Mouse (Mus musculus) hindbrain, embryonic 16.5 days (tissue): ENCODE measurements around the gene Rab11fip2. TPM values are rescaled to one million over a fixed set of nuclear protein-coding genes. Genes with fewer than 3 reads are reported as not detected.

Source experiments
- ATAC-seq: fragments of 200-750 bp; cut with Nextera tagmentation; 2 replicates; pipeline ENCODE4 v1.8.0; 2017; ENCODE audit warnings: moderate TSS enrichment, moderate library complexity
- H3K27ac ChIP-seq: fragments of 300-500 bp; sonication (generic); 2 replicates; pipeline ENCODE4 v1.5.1; 2014; ENCODE audit warnings: low read depth, mild to moderate bottlenecking, control low read depth, low read length, moderate library complexity
- H3K27me3 ChIP-seq: fragments of 300-500 bp; sonication (generic); replicated peaks from 2 replicates; pipeline ENCODE4 v1.6.1; 2014; ENCODE audit warnings: low read length; ENCODE audit not compliant: control insufficient read depth, insufficient read depth
- H3K36me3 ChIP-seq: fragments of 300-500 bp; sonication (generic); 2 replicates; pipeline ENCODE4 v1.6.1; 2014; ENCODE audit warnings: mild to moderate bottlenecking, low read length, moderate library complexity, mixed read lengths; ENCODE audit not compliant: control insufficient read depth, insufficient read depth
- H3K4me1 ChIP-seq: fragments of 300-500 bp; sonication (generic); 2 replicates; pipeline ENCODE4 v1.6.1; 2014; ENCODE audit warnings: low read depth, low read length; ENCODE audit not compliant: control insufficient read depth, insufficient read depth
- H3K4me2 ChIP-seq: fragments of 300-500 bp; sonication (generic); 2 replicates; pipeline ENCODE4 v1.6.1; 2014; ENCODE audit warnings: mild to moderate bottlenecking, low read length, control low read depth, moderate library complexity
- H3K4me3 ChIP-seq: fragments of 300-500 bp; sonication (generic); 2 replicates; pipeline ENCODE4 v1.5.1; 2014; ENCODE audit warnings: mild to moderate bottlenecking, low read length, control low read depth, moderate library complexity
- H3K9ac ChIP-seq: fragments of 300-500 bp; sonication (generic); 2 replicates; pipeline ENCODE4 v1.6.1; 2014; ENCODE audit warnings: low read depth, mild to moderate bottlenecking, control low read depth, low read length, moderate library complexity
- H3K9me3 ChIP-seq: fragments of 300-500 bp; sonication (generic); 2 replicates; pipeline ENCODE4 v1.6.1; 2014; ENCODE audit warnings: mild to moderate bottlenecking, low read length, moderate library complexity; ENCODE audit not compliant: control insufficient read depth
- WGBS: fragments of 180-500 bp; shearing (Covaris S2); extraction: QIAGEN DNeasy Blood & Tissue Kit; methylation state at CpG from one replicate; pipeline ENCODE4 v1.1.7; 2014; 5-methylcytosine and 5-hydroxymethylcytosine counted together
- polyA plus RNA-seq: library from polyadenylated mRNA; unstranded; fragments of >200 nt; fragmentation: Nextera tagmentation; extraction: Ambion mirVana; gene quantifications from 2 replicates; pipeline ENCODE4 v1.2.1, GENCODE M21; 2015

The Rab11fip2 gene
- 7.4 and 9.9 TPM in 2 replicates for polyA plus RNA-seq

DNA sequence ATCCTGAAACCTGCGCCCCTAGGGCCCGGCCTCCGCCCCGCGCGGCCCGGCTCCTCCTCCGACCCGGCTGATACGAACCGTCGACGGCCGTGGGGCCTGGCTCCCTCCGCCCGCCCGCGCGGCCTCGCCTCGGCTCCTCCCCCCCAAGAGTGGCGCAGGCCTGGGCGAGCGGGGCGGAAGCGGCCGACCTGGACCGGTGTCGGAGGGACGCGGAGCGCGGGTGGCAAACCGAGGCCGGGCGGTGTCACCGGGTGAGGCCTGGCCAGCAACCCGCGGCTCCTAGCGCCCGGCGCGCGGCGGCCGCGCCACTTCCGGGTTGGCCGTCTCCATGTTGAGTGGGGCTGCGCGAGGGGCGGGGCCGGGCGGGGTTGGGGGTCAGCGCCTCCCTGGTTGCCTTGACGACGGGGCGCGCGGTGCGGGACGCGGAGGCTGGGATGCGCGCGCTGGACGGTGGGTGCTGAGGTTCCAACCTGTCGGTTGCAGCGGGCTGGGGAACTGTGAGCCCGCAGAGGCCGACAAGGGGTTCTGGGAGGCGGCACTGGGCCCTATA is at the start of gene Rab11fip2:
TSS of gene Rab11fip2 (minus strand) at position 333 of the 550 bp plus-strand sequence.
- no peaks in the 10 kb centered on the region for H3K27me3 ChIP-seq
- peak; percentile 99 for ATAC-seq
- H3K4me3 ChIP-seq = peak within 1 kb of the TSS; percentile 66
- H3K9ac ChIP-seq = peak within 1 kb of the TSS; percentile 82
- H3K36me3 ChIP-seq = no peaks in the 10 kb centered on the region
- H3K27ac ChIP-seq = peak within 1 kb of the TSS; percentile 95
- under 1% methylated on average over 59 of the region's 72 CpGs for WGBS
- H3K9me3 ChIP-seq = no peaks in the 10 kb centered on the region
- H3K4me2 ChIP-seq = peak within 1 kb of the TSS; percentile 84
- H3K4me1 ChIP-seq = peaks cover 23% of the 10 kb centered on the region

GRCm38 (mm10) chr19:59981588-59981987 is 38.1 kb upstream of the Rab11fip2 start:
- Histone ChIP-seq H3K4me1 (no peaks in the 10 kb centered on the region), H3K27me3 (no peaks in the 10 kb centered on the region), H3K36me3 (no peaks in the 10 kb centered on the region), H3K4me3 (no peak overlapping the region), H3K27ac (no peak overlapping the region), H3K4me2 (no peak overlapping the region), H3K9ac (no peak overlapping the region), H3K9me3 (no peaks in the 10 kb centered on the region)
- 95% methylated on average over 1 of the region's 1 CpGs for WGBS
- ATAC-seq = no peak

DNA sequence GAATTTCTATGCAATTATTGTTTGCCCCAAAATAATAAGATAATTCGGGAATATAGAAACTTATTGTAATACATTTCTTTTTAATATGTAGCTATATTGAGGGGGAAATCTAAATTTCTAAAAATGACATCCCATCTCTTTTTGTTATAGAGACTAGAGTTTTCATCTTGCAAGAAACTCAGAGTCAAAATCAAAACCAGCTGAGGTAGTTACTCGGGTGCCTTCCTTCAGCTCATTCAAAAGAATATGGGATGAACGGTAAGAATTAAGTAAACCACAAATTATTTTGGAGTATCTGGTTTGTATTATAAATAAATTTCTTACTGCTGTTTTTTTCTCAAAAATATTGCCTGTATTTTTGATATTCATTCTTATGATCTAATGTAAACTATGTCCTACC is 11.5 kb upstream of the Rab11fip2 start:
- ATAC-seq = no peak
- no peak overlapping the region for H3K27ac ChIP-seq
- WGBS = 84% methylated on average over 3 of the region's 3 CpGs

DNA sequence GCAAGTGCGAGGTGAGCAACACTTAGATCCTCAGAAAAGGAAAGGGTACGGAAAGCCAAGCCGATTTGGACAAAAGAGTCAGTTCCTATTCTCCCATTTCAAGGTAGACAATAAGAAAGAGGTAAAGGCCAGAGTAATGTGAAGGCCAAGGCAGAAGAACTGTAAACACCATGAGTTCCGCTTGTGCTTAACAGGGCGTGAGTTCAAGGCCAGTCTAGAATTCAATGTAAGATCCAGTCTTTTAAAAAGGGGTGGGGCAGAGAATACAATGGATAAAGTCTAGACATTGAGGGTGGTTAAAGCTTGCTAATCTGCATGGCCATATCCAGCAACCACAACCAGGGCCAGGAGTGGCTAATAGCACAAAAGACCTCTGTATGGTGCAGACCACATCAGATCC is 6.3 kb upstream of the Rab11fip2 start:
- Histone ChIP-seq H3K27ac (no peak overlapping the region), H3K4me1 (no peaks in the 10 kb centered on the region), H3K9ac (no peak overlapping the region), H3K9me3 (no peaks in the 10 kb centered on the region), H3K4me2 (no peak overlapping the region), H3K4me3 (no peak overlapping the region), H3K27me3 (no peaks in the 10 kb centered on the region), H3K36me3 (no peaks in the 10 kb centered on the region)
- ATAC-seq = no peak
- WGBS = 89% methylated on average over 5 of the region's 5 CpGs

More for the DNA sequence above, 11.5 kb upstream of the Rab11fip2 start:
- Histone ChIP-seq H3K9me3 (no peaks in the 10 kb centered on the region), H3K4me1 (no peaks in the 10 kb centered on the region), H3K4me3 (no peak overlapping the region), H3K9ac (no peak overlapping the region), H3K36me3 (no peaks in the 10 kb centered on the region), H3K4me2 (no peak overlapping the region), H3K27me3 (no peaks in the 10 kb centered on the region)

DNA sequence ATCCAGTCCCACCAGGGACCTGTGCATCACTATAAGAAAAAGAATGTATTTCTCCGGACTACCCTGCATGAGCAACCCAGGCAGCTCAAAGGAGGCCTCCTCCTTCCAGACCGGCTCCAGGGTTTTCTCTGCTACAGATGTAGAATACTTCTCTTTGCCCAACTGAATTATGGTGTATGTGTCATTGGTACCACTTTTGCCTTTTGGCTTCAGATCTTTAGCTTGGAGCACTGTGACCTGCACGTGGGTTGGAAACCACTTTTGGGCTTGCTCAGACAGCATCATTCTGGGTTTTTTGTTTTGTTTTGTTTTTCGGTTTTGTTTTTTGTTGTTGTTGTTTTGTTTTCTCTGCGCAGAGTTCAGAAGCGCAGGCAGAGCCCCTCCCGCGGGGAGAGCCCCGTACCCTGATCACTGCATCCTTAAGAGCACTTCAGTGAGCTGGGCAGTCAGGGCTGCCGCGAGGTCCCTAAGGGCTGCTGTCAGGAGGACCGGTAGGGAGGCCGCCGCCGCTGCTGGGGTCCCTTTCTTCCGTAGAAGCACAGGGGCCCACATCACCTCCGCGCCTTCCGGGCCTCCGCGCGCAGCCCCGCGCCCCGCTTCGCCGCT is 635 bp downstream of the Rab11fip2 start:
- ATAC-seq = peak; percentile 80
- H3K9me3 ChIP-seq = no peaks in the 10 kb centered on the region
- no peaks in the 10 kb centered on the region for H3K27me3 ChIP-seq
- H3K4me2 ChIP-seq = peak overlapping the region; percentile 84
- H3K4me3 ChIP-seq = peak overlapping the region; percentile 66
- H3K27ac ChIP-seq = peak overlapping the region; percentile 95
- H3K4me1 ChIP-seq = peaks cover 23% of the 10 kb centered on the region
- 2% methylated on average over 19 of the region's 27 CpGs for WGBS
- H3K36me3 ChIP-seq = no peaks in the 10 kb centered on the region
- peak overlapping the region; percentile 82 for H3K9ac ChIP-seq

DNA sequence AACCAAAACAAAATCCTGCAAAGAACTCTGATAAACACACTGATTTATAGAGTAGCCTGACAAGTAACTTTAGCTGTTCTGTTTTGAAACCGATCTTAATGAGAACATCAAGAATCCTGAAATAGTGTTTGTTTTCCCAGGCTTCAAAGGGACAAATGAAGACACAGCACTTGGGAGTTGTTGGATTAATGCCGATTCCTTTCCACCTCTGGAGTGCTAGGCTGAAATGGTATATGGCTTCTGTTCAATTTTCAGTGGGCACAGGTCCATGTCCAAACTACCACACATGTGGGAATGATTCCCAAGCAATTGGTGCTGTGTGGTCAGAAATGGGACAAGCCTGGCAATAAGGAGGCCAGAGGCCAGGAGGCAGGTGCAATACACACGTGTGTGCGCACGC is 3.7 kb downstream of the Rab11fip2 start:
- Histone ChIP-seq H3K36me3 (no peaks in the 10 kb centered on the region), H3K4me3 (no peak overlapping the region), H3K4me1 (peaks cover 23% of the 10 kb centered on the region), H3K9me3 (no peaks in the 10 kb centered on the region), H3K27me3 (no peaks in the 10 kb centered on the region), H3K9ac (no peak overlapping the region), H3K27ac (no peak overlapping the region), H3K4me2 (no peak overlapping the region)
- WGBS = 69% methylated on average over 5 of the region's 5 CpGs
- ATAC-seq = no peak

- Histone ChIP-seq H3K27me3 (no peaks in the 10 kb centered on the region), H3K4me1 (no peaks in the 10 kb centered on the region), H3K9me3 (no peaks in the 10 kb centered on the region), H3K36me3 (no peaks in the 10 kb centered on the region), H3K4me3 (no peak overlapping the region), H3K27ac (no peak overlapping the region), H3K4me2 (no peak overlapping the region), H3K9ac (no peak overlapping the region)
- 87% methylated on average over 10 of the region's 10 CpGs for WGBS
- ATAC-seq = no peak
These were observed 11.4 kb downstream of the Rab11fip2 start for GRCm38 (mm10) chr19:59932085-59932484.

DNA sequence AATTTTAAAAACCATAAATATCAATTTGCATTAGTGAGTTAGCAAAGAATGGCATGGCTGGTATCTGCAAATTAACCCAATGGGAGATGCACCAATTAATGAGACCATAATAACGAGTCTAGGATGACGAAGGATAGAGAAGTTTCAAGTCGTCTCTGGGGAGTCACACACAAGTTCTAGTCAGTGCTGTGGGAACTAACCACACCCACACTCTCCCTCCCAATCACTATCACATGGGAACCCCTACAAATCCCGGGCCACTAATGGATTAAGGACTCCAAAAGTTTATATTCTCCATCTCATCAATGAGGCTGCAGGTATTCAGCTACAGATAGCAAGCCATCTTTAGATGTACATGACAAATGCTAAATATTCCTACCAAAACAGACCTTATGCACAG is 14.8 kb downstream of the Rab11fip2 start:
- H3K27ac ChIP-seq = no peak overlapping the region
- H3K4me3 ChIP-seq = no peak overlapping the region
- H3K27me3 ChIP-seq = no peaks in the 10 kb centered on the region
- no peak for ATAC-seq
- 67% methylated on average over 4 of the region's 4 CpGs for WGBS
- H3K9ac ChIP-seq = no peak overlapping the region
- H3K4me1 ChIP-seq = no peaks in the 10 kb centered on the region
- no peak overlapping the region for H3K4me2 ChIP-seq
- H3K36me3 ChIP-seq = no peaks in the 10 kb centered on the region
- H3K9me3 ChIP-seq = no peaks in the 10 kb centered on the region

DNA sequence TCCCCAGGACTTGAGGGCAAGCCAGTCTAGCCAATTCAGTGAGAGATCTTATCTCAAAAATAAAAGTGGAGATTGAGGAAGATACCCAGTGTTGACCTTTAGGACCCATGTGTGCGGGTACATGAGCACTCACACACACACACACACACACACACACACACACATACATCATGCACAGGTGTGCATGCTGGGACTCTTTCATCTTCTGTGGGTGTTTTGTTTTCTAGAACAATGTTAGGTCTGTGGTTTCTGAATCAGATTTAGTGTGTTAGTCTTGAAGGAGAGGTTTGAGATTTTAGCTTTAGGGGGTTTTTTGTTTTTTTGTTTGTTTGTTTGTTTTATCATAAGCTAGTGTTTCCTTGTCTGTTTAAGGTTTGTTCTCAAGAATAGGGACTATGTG is 17.3 kb downstream of the Rab11fip2 start:
- WGBS = 94% methylated on average over 1 of the region's 1 CpGs
- H3K4me2 ChIP-seq = no peak overlapping the region
- H3K27ac ChIP-seq = no peak overlapping the region
- no peak overlapping the region for H3K4me3 ChIP-seq
- H3K36me3 ChIP-seq = no peaks in the 10 kb centered on the region
- no peak overlapping the region for H3K9ac ChIP-seq
- H3K27me3 ChIP-seq = no peaks in the 10 kb centered on the region
- H3K9me3 ChIP-seq = no peaks in the 10 kb centered on the region
- H3K4me1 ChIP-seq = no peaks in the 10 kb centered on the region
- no peak for ATAC-seq
